In the genomic region with DNA sequence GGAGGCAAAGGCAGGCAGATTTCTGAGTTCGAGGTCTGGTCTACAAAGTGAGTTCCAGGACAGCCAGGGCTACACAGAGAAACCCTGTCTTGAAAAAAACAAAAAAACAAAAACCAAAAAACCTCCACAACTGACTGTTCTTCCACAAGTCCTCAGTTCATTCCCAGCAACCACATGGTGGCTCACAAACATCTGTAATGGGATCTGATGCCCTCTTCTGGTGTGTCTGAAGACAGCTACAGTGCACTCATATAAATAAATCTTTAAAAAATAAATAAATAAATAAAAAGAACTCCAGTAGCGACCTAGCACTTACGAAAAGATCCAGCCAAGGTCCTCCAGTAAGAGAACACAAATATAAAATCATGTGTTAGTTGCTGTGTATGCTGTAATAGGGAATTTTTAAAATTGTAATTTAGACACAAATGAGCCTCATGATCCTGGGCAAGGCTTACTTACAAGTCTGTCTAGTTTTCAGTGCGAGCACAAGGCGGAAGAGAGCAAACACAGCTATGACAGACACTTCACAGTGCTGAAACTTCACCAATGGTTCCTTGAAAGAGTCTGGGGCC, we compare ENCODE assay signal across 8 mouse cellular contexts. TPM values are rescaled to one million over a fixed set of nuclear protein-coding genes. Genes with fewer than 3 reads are reported as not detected.
DNase-seq lines count a peak whose midpoint lies in the region; ATAC-seq and TF ChIP-seq lines count a peak whose summit lies in the region.

No protein-coding gene starts in this region.

- POLR2A ChIA-PET in Patski (lab: Charles Lee), result interaction anchor here (1.9 kb wide), 1 partner anchor 20 kb away, joined by 10 read pairs; the partner anchor contains the start of genes Gng5 and Spata1

- in situ Hi-C loops in Patski (cut with MboI; ENCODE audit: low pct_unique_long_range_greater_than_20kb), result no loop called here

- peak overlapping the region; percentile 89 for H3K4me2 ChIP-seq in heart, embryonic 16.5 days (ENCODE audit: low read depth, low read length)
- H3K4me2 ChIP-seq in hindbrain, embryonic 12.5 days (replicated peaks), result peak overlapping the region; percentile 71
- peak overlapping the region; percentile 74 for H3K4me2 ChIP-seq in midbrain, embryonic 13.5 days (replicated peaks)

- peak overlapping the region; percentile 93 for H3K9ac ChIP-seq in heart, embryonic 16.5 days (ENCODE audit: low read length)
- H3K9ac ChIP-seq in hindbrain, embryonic 12.5 days, result peak overlapping the region; percentile 85
- peak overlapping the region; percentile 83 for H3K9ac ChIP-seq in midbrain, embryonic 13.5 days (replicated peaks)

- peak; percentile 71 for TF ChIP-seq CTCF in Patski (IDR thresholded peaks at IDR 0.05)

- CTCF ChIA-PET in Patski (lab: Charles Lee), result interaction anchor here (1.2 to 2.3 kb wide), 4 partner anchors 20 to 263 kb away, joined by 3 to 7 read pairs (median 4); no protein-coding TSS in a partner anchor

- ATAC-seq in heart, embryonic 16.5 days (replicated peaks; ENCODE audit: extremely low read depth, insufficient read depth, low FRiP score), result no peak
- peak; percentile 5 for ATAC-seq in Patski
- peak; percentile 1; the same call in 1 of the 2 replicates for ATAC-seq in hindbrain, embryonic 12.5 days (ENCODE audit: low FRiP score)
- no peak; the same call in 1 of the 2 replicates for ATAC-seq in midbrain, embryonic 13.5 days
- no peak for ATAC-seq in frontal cortex, adult (ENCODE audit: low TSS enrichment)

- WGBS in heart, embryonic 16.5 days, result 30% methylated on average over 5 of the region's 5 CpGs
- 46% methylated on average over 5 of the region's 5 CpGs for WGBS in hindbrain, embryonic 12.5 days
- 41% methylated on average over 5 of the region's 5 CpGs for WGBS in midbrain, embryonic 13.5 days

- H3K4me3 ChIP-seq in heart, embryonic 16.5 days (ENCODE audit: low read length), result peak overlapping the region; percentile 82
- peak overlapping the region; percentile 77 for H3K4me3 ChIP-seq in hindbrain, embryonic 12.5 days
- peak overlapping the region; percentile 80 for H3K4me3 ChIP-seq in midbrain, embryonic 13.5 days (replicated peaks)

- no peak for DNase-seq in heart, adult 8-10 months (ENCODE audit: low spot score)
- DNase-seq in Patski (ENCODE audit: low read depth, low spot score), result no peak
- no peak for DNase-seq in thymus, adult 18-20 months
- DNase-seq in right cerebral cortex, postnatal 25 days, result no peak

- H3K36me3 ChIP-seq in heart, embryonic 16.5 days (ENCODE audit: control insufficient read depth, insufficient read depth), result peaks cover 17% of the 10 kb centered on the region
- peaks cover 24% of the 10 kb centered on the region; the same call in 1 of the 2 replicates for H3K36me3 ChIP-seq in hindbrain, embryonic 12.5 days
- H3K36me3 ChIP-seq in midbrain, embryonic 13.5 days, result peaks cover 17% of the 10 kb centered on the region

- H3K27ac ChIP-seq in heart, embryonic 16.5 days (ENCODE audit: low read length), result peak overlapping the region; percentile 99
- peak overlapping the region; percentile 96 for H3K27ac ChIP-seq in hindbrain, embryonic 12.5 days
- H3K27ac ChIP-seq in midbrain, embryonic 13.5 days, result peak overlapping the region; percentile 98

- H3K27me3 ChIP-seq in heart, embryonic 16.5 days (ENCODE audit: control insufficient read depth, insufficient read depth, low read length), result no peaks in the 10 kb centered on the region
- H3K27me3 ChIP-seq in Patski, result no peaks in the 10 kb centered on the region
- no peaks in the 10 kb centered on the region for H3K27me3 ChIP-seq in hindbrain, embryonic 12.5 days
- no peaks in the 10 kb centered on the region for H3K27me3 ChIP-seq in midbrain, embryonic 13.5 days

- no peaks in the 10 kb centered on the region for H3K9me3 ChIP-seq in heart, embryonic 16.5 days (replicated peaks; ENCODE audit: control insufficient read depth, low read length)
- no peaks in the 10 kb centered on the region for H3K9me3 ChIP-seq in hindbrain, embryonic 12.5 days (replicated peaks)
- H3K9me3 ChIP-seq in midbrain, embryonic 13.5 days, result no peaks in the 10 kb centered on the region

- peaks cover 7% of the 10 kb centered on the region; the same call in 1 of the 2 replicates for H3K4me1 ChIP-seq in heart, embryonic 16.5 days (ENCODE audit: control insufficient read depth, insufficient read depth, low read length)
- H3K4me1 ChIP-seq in hindbrain, embryonic 12.5 days, result peaks cover 11% of the 10 kb centered on the region
- peaks cover 11% of the 10 kb centered on the region for H3K4me1 ChIP-seq in midbrain, embryonic 13.5 days (replicated peaks)

RNA-seq across cellular contexts. Expression of gene Rpf1, which starts 0.9 kb away (rescaled TPM):
- polyA plus RNA-seq in heart, embryonic 16.5 days (2015; fragmentation: Nextera tagmentation; extraction: Ambion mirVana), result 31.4 and 38.8 TPM in 2 replicates
- 10 to 100 TPM; 10.7 to 13.2 (median 12.2) TPM for total RNA-seq in heart, adult 8-10 months (2022)
- polyA plus RNA-seq in Patski (2021), result 78.9 TPM
- polyA plus RNA-seq in hindbrain, embryonic 12.5 days (2016; fragmentation: Nextera tagmentation; extraction: Ambion mirVana), result 55.3 and 61.5 TPM in 2 replicates
- 52.4 and 55.6 TPM in 2 replicates for polyA plus RNA-seq in midbrain, embryonic 13.5 days (2015; fragmentation: Nextera tagmentation; extraction: Ambion mirVana)

RNA-seq across cellular contexts. Expression of gene Gng5, which starts 20.7 kb away (rescaled TPM):
- polyA plus RNA-seq in heart, embryonic 16.5 days (2015; fragmentation: Nextera tagmentation; extraction: Ambion mirVana), result 1,101 and 1,119 TPM in 2 replicates
- total RNA-seq in heart, adult 8-10 months (2022), result 100 to 1,000 TPM; 252 to 269 (median 261) TPM
- polyA plus RNA-seq in Patski (2021), result 527 TPM
- polyA plus RNA-seq in hindbrain, embryonic 12.5 days (2016; fragmentation: Nextera tagmentation; extraction: Ambion mirVana), result 727 and 828 TPM in 2 replicates
- 606 and 609 TPM in 2 replicates for polyA plus RNA-seq in midbrain, embryonic 13.5 days (2015; fragmentation: Nextera tagmentation; extraction: Ambion mirVana)

RNA-seq across cellular contexts. Expression of gene Spata1, which starts 20.8 kb away (rescaled TPM):
- 5.2 and 5.6 TPM in 2 replicates for polyA plus RNA-seq in heart, embryonic 16.5 days (2015; fragmentation: Nextera tagmentation; extraction: Ambion mirVana)
- 1 to 10 TPM; 3.0 to 3.4 (median 3.2) TPM for total RNA-seq in heart, adult 8-10 months (2022)
- polyA plus RNA-seq in Patski (2021), result 8.9 TPM
- 6.8 and 8.7 TPM in 2 replicates for polyA plus RNA-seq in hindbrain, embryonic 12.5 days (2016; fragmentation: Nextera tagmentation; extraction: Ambion mirVana)
- 5.5 and 5.8 TPM in 2 replicates for polyA plus RNA-seq in midbrain, embryonic 13.5 days (2015; fragmentation: Nextera tagmentation; extraction: Ambion mirVana)

RNA-seq across cellular contexts. Expression of gene Uox, which starts 49.9 kb away (rescaled TPM):
- polyA plus RNA-seq in heart, embryonic 16.5 days (2015; fragmentation: Nextera tagmentation; extraction: Ambion mirVana), result 0.13 and 0.34 TPM in 2 replicates
- not detected for total RNA-seq in heart, adult 8-10 months (2022)
- polyA plus RNA-seq in Patski (2021), result 2.9 TPM
- not detected in 2 replicates for polyA plus RNA-seq in hindbrain, embryonic 12.5 days (2016; fragmentation: Nextera tagmentation; extraction: Ambion mirVana)
- not detected in 2 replicates for polyA plus RNA-seq in midbrain, embryonic 13.5 days (2015; fragmentation: Nextera tagmentation; extraction: Ambion mirVana)

Comparison
In these comparisons a context has a peak if more than half of its experiments do, and no peak if none do; other contexts are left out.
1. ATAC-seq: peak in Patski (single experiment) and hindbrain, embryonic 12.5 days (single experiment); none in heart, embryonic 16.5 days (single experiment), midbrain, embryonic 13.5 days (single experiment) and frontal cortex, adult (single experiment).
2. Peak in every context shown above with its lines, with median percentiles within 50 percentile points of each other: H3K27ac ChIP-seq, H3K4me2 ChIP-seq, H3K4me3 ChIP-seq and H3K9ac ChIP-seq.